Mouse (Mus musculus): ENCODE measurements around the gene Cdh23. TPM values are rescaled to one million over a fixed set of nuclear protein-coding genes. Genes with fewer than 3 reads are reported as not detected.

The Cdh23 gene
- polyA plus RNA-seq, 1 experiment, result 9.0 TPM

DNA sequence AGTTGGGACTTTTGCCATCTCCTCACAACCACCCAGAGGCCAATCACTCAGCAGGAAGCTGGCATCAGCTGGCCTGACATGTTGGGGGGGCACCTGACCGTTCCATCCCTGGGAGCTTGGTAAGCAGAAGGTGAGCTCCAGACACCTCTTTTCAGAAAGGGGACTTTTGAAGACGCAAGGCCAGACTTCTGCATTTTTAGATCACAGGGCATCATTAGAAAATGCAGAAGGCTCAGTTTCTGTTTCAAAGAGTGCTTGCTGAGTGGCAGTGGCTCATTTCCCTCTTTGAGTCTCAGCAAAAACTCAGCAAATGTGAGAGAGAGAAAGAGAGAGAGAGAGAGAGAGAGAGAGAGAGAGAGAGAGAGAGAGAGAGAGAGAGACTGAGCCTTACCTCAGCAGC is 8.8 kb upstream of the Cdh23 start:
- no peak for DNase-seq (ENCODE audit: low read depth)
- TF ChIP-seq CTCF (IDR thresholded peaks at IDR 0.05; ENCODE audit: borderline replicate concordance, extremely low read depth, insufficient read depth, insufficient read length) (no peak), POLR2A (IDR thresholded peaks at IDR 0.05; ENCODE audit: borderline replicate concordance, extremely low read depth, insufficient read depth, insufficient read length, poor library complexity, severe bottlenecking) (no peak)

DNA sequence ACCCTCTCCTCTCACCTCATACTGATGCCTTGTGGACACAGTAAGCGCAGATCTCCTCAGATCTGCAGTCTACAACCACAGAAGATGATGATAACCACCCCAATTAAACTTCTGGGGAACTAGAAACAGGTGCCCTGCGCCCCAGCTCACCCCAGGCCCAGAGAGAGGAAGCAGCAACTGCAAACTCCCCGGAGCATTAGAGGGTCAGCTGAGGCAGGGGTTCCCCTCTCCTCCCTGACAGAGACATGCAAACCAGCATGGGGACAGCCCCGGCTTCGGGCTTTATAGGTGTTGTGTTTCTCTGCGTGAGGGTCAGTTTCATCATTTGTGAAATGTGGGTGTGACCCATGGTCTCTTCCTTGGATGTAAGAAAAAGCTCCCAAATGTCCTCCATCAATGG is 1.5 kb upstream of the Cdh23 start:
- DNase-seq (ENCODE audit: low read depth), result no peak
- no peak for TF ChIP-seq CTCF (IDR thresholded peaks at IDR 0.05; ENCODE audit: borderline replicate concordance, extremely low read depth, insufficient read depth, insufficient read length)
- TF ChIP-seq POLR2A (IDR thresholded peaks at IDR 0.05; ENCODE audit: borderline replicate concordance, extremely low read depth, insufficient read depth, insufficient read length, poor library complexity, severe bottlenecking), result no peak

DNA sequence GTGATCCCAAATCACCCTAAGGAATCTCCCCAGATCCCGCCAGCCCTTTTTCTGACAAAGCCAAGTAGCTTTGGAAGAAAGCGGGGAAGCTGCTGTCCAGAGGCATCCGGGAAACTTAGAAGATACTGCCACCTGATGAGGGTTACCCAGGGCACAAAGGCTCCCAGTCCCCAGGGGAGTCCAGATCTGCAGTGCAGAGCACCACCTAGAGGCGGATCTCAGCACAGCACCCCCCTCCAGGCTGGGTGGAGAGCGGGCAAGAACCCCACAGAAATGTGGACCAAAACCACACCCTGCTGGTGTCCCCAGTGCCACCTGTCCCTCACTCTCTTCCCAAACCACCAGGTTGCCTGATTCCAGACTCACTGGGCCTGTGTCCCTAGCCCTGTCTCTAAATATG is 685 bp upstream of the Cdh23 start:
- TF ChIP-seq POLR2A (IDR thresholded peaks at IDR 0.05; ENCODE audit: borderline replicate concordance, extremely low read depth, insufficient read depth, insufficient read length, poor library complexity, severe bottlenecking) (no peak), CTCF (IDR thresholded peaks at IDR 0.05; ENCODE audit: borderline replicate concordance, extremely low read depth, insufficient read depth, insufficient read length) (peak; percentile 93)
- peak; percentile 58 for DNase-seq (ENCODE audit: low read depth)

DNA sequence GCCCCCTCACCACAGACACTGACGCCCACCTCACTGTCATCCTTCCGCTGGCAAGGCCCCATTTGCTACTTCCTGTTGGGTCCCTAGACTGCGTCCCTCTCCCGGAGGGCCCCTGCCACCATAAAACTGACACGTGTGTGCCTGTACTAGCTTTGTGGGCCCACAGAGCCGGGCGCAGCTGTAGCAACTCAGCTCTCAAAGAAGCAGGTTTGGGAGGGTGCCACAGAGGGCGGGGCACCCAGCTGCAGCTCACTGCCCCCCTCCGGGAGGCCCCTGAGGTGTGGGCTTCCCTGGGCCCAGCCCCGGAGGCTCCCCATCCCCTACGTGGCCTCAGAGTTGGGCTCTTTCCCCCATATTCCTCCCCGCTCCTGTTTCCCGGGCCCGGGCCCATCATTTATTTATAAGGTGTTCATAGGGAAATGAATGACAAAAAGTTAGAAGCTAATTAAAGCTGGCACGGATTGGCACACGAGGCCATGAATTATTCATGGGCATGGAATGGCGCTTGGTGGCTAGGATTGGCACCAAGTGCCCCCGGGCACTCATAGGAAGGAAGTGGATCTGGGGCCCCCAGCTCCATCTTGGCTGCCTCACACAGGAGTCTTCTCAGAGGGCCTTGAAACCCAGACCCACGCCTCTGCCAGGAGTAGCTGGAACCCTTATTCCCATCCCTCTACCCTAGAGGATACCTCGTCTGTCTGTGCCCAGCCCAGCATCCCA is 4.5 kb downstream of the Cdh23 start:
- DNase-seq (ENCODE audit: low read depth), result peak; percentile 91
- TF ChIP-seq CTCF (IDR thresholded peaks at IDR 0.05; ENCODE audit: borderline replicate concordance, extremely low read depth, insufficient read depth, insufficient read length) (no peak), POLR2A (IDR thresholded peaks at IDR 0.05; ENCODE audit: borderline replicate concordance, extremely low read depth, insufficient read depth, insufficient read length, poor library complexity, severe bottlenecking) (no peak)

DNA sequence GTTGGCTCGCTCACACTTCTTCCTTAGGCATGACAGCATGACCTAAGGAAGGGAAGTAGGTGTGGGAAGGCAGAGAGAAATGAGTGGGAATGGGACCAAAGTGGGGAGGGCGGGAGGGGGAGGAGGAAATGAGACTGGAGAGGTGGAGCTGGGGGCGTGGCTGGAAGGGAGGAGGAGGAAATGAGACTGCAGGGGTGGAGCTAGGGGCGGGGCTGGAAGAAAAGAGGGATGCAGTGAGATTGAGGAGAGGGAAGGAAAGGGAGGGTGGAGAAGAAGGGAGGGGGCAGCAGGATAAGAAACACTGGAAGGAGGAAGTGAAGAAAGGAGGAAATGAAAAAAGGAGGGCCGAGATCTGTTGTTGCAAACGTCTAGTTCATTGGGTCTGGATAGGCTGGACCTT is 5.3 kb downstream of the Cdh23 start:
- TF ChIP-seq POLR2A (IDR thresholded peaks at IDR 0.05; ENCODE audit: borderline replicate concordance, extremely low read depth, insufficient read depth, insufficient read length, poor library complexity, severe bottlenecking), result no peak
- no peak for TF ChIP-seq CTCF (IDR thresholded peaks at IDR 0.05; ENCODE audit: borderline replicate concordance, extremely low read depth, insufficient read depth, insufficient read length)
- no peak for DNase-seq (ENCODE audit: low read depth)

DNA sequence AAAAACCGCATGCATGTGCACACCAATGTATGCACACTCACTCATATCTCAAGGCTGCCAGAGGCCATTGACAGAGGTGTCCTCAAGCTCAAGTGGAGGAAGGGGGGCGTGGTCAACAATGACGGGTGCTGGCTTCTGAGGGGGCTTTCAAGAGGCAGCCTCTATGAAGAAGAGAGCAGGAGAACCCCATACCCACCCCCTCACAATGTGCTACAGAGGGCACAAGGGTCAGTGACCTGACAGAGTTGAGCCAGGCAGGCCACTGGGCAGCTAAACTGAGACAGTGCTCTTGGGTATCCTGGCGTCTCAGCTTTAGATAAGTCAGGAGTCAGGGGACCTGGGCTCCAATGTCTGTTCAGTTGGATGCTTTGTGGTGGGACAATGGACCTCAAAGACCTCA is 6.9 kb downstream of the Cdh23 start:
- no peak for TF ChIP-seq POLR2A (IDR thresholded peaks at IDR 0.05; ENCODE audit: borderline replicate concordance, extremely low read depth, insufficient read depth, insufficient read length, poor library complexity, severe bottlenecking)
- TF ChIP-seq CTCF (IDR thresholded peaks at IDR 0.05; ENCODE audit: borderline replicate concordance, extremely low read depth, insufficient read depth, insufficient read length), result no peak
- no peak for DNase-seq (ENCODE audit: low read depth)

DNA sequence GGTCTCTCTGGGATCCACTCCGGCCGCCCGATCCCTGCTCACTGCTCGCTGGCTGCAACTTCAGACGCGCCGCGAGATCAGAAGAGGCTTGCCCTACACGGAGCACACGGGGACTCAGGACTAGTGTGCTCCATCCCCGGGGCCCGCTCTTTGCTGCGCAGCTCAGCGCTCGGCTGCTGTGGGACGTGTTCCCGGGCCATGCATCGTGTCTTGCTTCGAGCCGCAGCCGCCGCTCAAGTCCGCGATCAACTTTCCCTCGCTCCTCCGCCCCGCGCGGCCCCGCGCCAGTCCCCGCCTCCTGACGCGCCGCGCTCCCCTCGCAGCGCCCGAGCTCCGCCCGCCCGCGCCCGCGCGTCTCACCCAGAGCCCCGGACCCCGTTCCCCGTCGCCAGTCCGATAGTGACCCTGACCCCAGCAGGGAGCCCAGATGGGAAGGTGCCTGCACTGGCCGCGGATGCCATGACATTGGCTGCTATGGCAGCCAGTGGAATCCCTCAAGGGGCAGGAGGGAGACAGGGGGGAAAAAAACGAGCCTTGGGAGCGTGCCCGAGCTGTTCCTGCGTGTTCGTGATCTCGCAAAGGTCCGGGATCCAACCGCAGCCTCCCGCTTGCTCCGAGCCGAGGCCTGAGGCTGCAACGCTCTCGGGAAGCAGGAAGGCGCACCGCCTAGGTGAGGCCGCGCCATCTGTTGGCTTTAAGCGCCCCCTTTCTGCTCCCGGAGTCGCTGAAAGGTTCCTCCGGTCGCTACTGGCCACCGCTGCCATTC is 9.1 kb downstream of the Cdh23 start:
- TF ChIP-seq POLR2A (IDR thresholded peaks at IDR 0.05; ENCODE audit: borderline replicate concordance, extremely low read depth, insufficient read depth, insufficient read length, poor library complexity, severe bottlenecking) (no peak), CTCF (IDR thresholded peaks at IDR 0.05; ENCODE audit: borderline replicate concordance, extremely low read depth, insufficient read depth, insufficient read length) (peak; percentile 70)
- DNase-seq (ENCODE audit: low read depth), result peak; percentile 85

DNA sequence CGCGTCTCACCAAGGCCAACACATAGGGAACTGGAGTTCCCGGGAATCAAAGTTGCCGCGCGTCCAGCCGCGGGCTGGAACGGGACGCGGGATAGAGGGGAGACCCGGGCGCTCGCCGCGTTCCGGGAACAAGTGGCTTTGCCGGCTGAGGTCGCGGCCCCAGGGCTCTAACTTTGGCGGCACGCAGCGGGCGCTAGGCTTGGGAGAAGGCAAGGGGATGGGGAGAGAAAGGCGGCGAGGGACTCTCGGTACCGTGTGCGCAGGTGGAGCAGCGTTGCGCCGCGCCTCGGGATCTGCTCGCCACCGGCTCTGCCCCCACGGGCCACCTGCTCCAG is 9.7 kb downstream of the Cdh23 start:
- no peak for DNase-seq (ENCODE audit: low read depth)
- TF ChIP-seq POLR2A (IDR thresholded peaks at IDR 0.05; ENCODE audit: borderline replicate concordance, extremely low read depth, insufficient read depth, insufficient read length, poor library complexity, severe bottlenecking), result no peak
- no peak for TF ChIP-seq CTCF (IDR thresholded peaks at IDR 0.05; ENCODE audit: borderline replicate concordance, extremely low read depth, insufficient read depth, insufficient read length)

DNA sequence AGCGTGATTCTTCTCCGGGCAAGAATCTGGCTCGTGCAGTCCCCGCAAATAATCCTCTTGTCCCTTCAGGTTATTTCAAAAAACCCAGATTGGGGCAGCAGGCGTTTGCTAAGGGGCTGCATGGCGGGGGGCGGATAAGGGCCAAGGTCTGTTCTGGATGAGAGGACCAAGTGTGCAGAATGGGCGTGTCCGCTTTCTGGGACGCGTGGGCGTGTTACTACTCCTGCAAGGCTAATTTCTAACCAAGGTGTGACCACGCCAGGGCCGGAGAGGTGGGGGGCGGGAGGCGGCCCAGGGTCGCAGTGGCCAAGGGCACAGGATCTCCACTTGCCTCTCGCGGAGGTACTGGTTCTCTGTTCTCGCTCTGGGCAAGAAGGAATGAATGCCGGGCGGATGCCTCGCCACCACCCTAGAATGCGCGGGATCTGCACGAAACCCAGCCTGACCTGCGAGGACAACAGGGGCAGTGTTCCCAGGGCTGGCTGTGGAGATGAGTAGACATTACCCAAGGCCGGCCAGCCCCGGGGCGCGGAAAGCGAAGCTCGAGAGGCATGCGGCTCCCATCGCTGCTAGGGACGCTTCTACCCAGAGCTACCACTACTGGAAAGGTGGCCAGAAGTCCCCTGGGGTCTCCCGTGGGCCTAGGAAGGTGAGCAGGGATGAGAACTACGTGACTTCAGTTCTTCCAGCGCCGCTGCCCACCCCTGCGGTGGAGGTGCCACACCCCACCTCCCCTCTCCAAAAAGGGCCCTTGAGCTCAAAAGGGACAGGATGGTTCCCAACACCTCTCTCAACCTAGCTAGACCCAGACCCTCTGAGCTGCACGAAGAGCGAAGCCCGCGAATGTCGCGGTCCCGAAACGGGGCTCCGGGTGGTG is 10.3 kb downstream of the Cdh23 start:
- no peak for TF ChIP-seq POLR2A (IDR thresholded peaks at IDR 0.05; ENCODE audit: borderline replicate concordance, extremely low read depth, insufficient read depth, insufficient read length, poor library complexity, severe bottlenecking)
- no peak for TF ChIP-seq CTCF (IDR thresholded peaks at IDR 0.05; ENCODE audit: borderline replicate concordance, extremely low read depth, insufficient read depth, insufficient read length)
- DNase-seq (ENCODE audit: low read depth), result no peak

DNA sequence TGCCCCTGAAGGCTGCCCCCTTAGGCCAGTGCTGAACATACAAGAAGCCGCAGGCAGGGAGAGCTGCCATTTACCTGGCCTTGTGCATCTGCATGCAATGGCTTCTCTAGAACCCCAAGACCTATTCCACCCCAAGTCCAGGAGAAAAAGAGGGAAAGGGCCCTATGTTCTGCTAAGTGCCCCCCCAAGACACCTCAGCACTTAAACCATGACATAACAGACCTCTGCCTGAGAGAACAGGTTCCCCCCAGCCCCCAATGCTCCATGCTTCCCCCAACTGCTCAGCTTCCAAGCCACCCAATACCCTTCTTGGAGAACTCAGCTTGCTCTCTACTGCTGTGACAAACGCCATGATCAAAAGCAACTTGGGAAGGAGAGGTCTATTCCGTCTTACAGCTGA is 17.4 kb downstream of the Cdh23 start:
- no peak for TF ChIP-seq POLR2A (IDR thresholded peaks at IDR 0.05; ENCODE audit: borderline replicate concordance, extremely low read depth, insufficient read depth, insufficient read length, poor library complexity, severe bottlenecking)
- no peak for DNase-seq (ENCODE audit: low read depth)

DNA sequence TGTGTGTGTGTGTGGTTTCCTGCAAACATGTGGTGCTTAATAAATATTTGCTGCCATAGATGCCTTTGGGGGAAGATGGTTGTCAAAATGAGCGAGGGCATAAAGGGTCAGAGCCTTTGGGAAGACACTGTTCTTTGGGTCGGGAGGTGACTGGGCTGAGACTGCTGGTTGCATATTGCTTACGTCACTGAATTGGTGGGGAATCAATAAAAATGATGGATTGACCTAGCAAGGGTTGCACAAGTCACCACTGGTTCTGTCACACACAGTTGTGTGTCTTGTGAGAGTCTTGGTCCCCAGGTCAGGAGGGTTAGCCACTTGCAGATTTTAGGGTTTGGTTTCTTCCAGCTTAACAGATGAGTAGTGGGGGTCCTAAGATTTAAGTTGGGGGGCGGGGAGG is 19.0 kb downstream of the Cdh23 start:
- no peak for TF ChIP-seq POLR2A (IDR thresholded peaks at IDR 0.05; ENCODE audit: borderline replicate concordance, extremely low read depth, insufficient read depth, insufficient read length, poor library complexity, severe bottlenecking)
- no peak for TF ChIP-seq CTCF (IDR thresholded peaks at IDR 0.05; ENCODE audit: borderline replicate concordance, extremely low read depth, insufficient read depth, insufficient read length)
- no peak for DNase-seq (ENCODE audit: low read depth)

Measured in brain, embryonic 14.5 days (tissue).